In genomic region chr2:57237920-57238613, GRCm38 (mm10) we compare ENCODE assay signal across 8 mouse cellular contexts. TPM values are rescaled to one million over a fixed set of nuclear protein-coding genes. Genes with fewer than 3 reads are reported as not detected.
A peak's percentile ranks its signal among the peaks of the same experiment; 100 is the strongest.
DNase-seq lines count a peak whose midpoint lies in the region; ATAC-seq and TF ChIP-seq lines count a peak whose summit lies in the region.

No protein-coding gene starts in this region.

- 0 out of 2 replicates have a peak, but pooled peaks cover 2% of the 10 kb centered on the region for H3K4me1 ChIP-seq in heart, embryonic 12.5 days (replicated peaks)
- H3K4me1 ChIP-seq in kidney, embryonic 16.5 days (ENCODE audit: insufficient read depth, low read length) = 0 out of 2 replicates have a peak, but pooled peaks cover 10% of the 10 kb centered on the region

- ATAC-seq in erythroblast, adult 5-6 weeks (replicated peaks; ENCODE audit: low FRiP score, poor library complexity, severe bottlenecking) = peak; percentile 98
- peak; percentile 90 for ATAC-seq in heart, embryonic 12.5 days (ENCODE audit: insufficient number of reproducible peaks, low FRiP score)
- ATAC-seq in kidney, embryonic 16.5 days (ENCODE audit: low FRiP score, low TSS enrichment) = peak; percentile 92

- peak overlapping the region; percentile 60 for H3ac ChIP-seq in C2C12 (ENCODE audit: control insufficient read depth, insufficient read length, low read depth)

- TF ChIP-seq CTCF in C2C12 (IDR thresholded peaks at IDR 0.05; ENCODE audit: control insufficient read depth, insufficient read depth, insufficient read length) = no peak

- peak overlapping the region; percentile 86 for H3K9ac ChIP-seq in heart, embryonic 12.5 days
- peak overlapping the region; percentile 79 for H3K9ac ChIP-seq in kidney, embryonic 16.5 days (replicated peaks; ENCODE audit: low read length)

- H3K27ac ChIP-seq in heart, embryonic 12.5 days (ENCODE audit: poor library complexity, severe bottlenecking) = peak overlapping the region; percentile 68; the same call in 1 of the 2 replicates
- peak overlapping the region; percentile 77 for H3K27ac ChIP-seq in kidney, embryonic 16.5 days (ENCODE audit: low read length)

- H3K4me2 ChIP-seq in heart, embryonic 12.5 days = peak overlapping the region; percentile 80
- H3K4me2 ChIP-seq in kidney, embryonic 16.5 days (replicated peaks; ENCODE audit: low read depth, low read length) = peak overlapping the region; percentile 75

- WGBS in heart, embryonic 12.5 days = under 1% methylated on average over 62 of the region's 69 CpGs
- WGBS in kidney, embryonic 16.5 days = 0% methylated on average over 61 of the region's 69 CpGs

- peaks cover 59% of the 10 kb centered on the region for H3K79me2 ChIP-seq in C2C12 (ENCODE audit: control insufficient read depth, insufficient read depth)

- H3K4me3 ChIP-seq in C2C12 (ENCODE audit: insufficient read depth, poor library complexity, severe bottlenecking) = peak overlapping the region; percentile 62
- peak overlapping the region; percentile 88 for H3K4me3 ChIP-seq in heart, embryonic 12.5 days
- peak overlapping the region; percentile 80 for H3K4me3 ChIP-seq in kidney, embryonic 16.5 days (ENCODE audit: low read length)

- H3K9me3 ChIP-seq in heart, embryonic 12.5 days (replicated peaks) = no peaks in the 10 kb centered on the region
- H3K9me3 ChIP-seq in kidney, embryonic 16.5 days (ENCODE audit: low read length) = no peaks in the 10 kb centered on the region

- no peaks in the 10 kb centered on the region for H3K27me3 ChIP-seq in C2C12 (ENCODE audit: control insufficient read depth, insufficient read depth, insufficient read length)
- no peaks in the 10 kb centered on the region for H3K27me3 ChIP-seq in heart, embryonic 12.5 days (replicated peaks)
- H3K27me3 ChIP-seq in kidney, embryonic 16.5 days (ENCODE audit: insufficient read depth, low read length) = no peaks in the 10 kb centered on the region

- peaks cover 38% of the 10 kb centered on the region for H3K79me3 ChIP-seq in C2C12 (ENCODE audit: low read depth)

- DNase-seq in brain, adult 2 months (ENCODE audit: low read depth, low spot score) = peak; percentile 88
- peak; percentile 90 for DNase-seq in liver
- peak; percentile 81 to 89 for DNase-seq in monocyte, adult 2 months (ENCODE audit: low read depth in 1 of 2, low spot score in 2 of 2)
- peak; percentile 92 to 93 for DNase-seq in spleen, postnatal 36 days (ENCODE audit: low spot score in 2 of 2)

- peaks cover 7% of the 10 kb centered on the region for H3K36me3 ChIP-seq in C2C12 (ENCODE audit: control insufficient read depth, insufficient read depth)
- H3K36me3 ChIP-seq in heart, embryonic 12.5 days = no peaks in the 10 kb centered on the region
- no peaks in the 10 kb centered on the region for H3K36me3 ChIP-seq in kidney, embryonic 16.5 days (ENCODE audit: insufficient read depth, low read length)

TF ChIP-seq in C2C12, 6 proteins besides CTCF, POLR2A, EP300 and RAD21:
- TF ChIP-seq CEBPB (IDR thresholded peaks at IDR 0.05; ENCODE audit: low read depth) (no peak), FOSL1 (IDR thresholded peaks at IDR 0.05; ENCODE audit: insufficient read depth, low read length, poor library complexity, severe bottlenecking) (no peak), MYOD1 (IDR thresholded peaks at IDR 0.05; ENCODE audit: control insufficient read depth, insufficient read length, low read depth) (no peak), MAX (IDR thresholded peaks at IDR 0.05) (peak; percentile 29), USF1 (IDR thresholded peaks at IDR 0.05; ENCODE audit: low read depth) (no peak)

RNA-seq across cellular contexts. Expression of gene Gpd2, which starts 0.6 kb away (rescaled TPM):
- polyA plus RNA-seq in C2C12 (2012; fragmentation: generic; extraction: Trizol) = 23.8 TPM
- total RNA-seq in erythroblast, adult 5-6 weeks (2015; ENCODE audit: low replicate concordance) = 9.4 and 11.3 TPM in 2 replicates
- total RNA-seq in erythroblast, adult 5-6 weeks (2017; ENCODE audit: low replicate concordance) = 7.7 and 11.4 TPM in 2 replicates
- 14.9 and 16.6 TPM in 2 replicates for polyA plus RNA-seq in heart, embryonic 12.5 days (2016; fragmentation: Nextera tagmentation; extraction: Ambion mirVana)
- polyA plus RNA-seq in kidney, embryonic 16.5 days (2015; fragmentation: Nextera tagmentation; extraction: Ambion mirVana) = 17.2 and 19.3 TPM in 2 replicates

Comparison
In these comparisons a context has a peak if more than half of its experiments do, and no peak if none do; other contexts are left out.
1. Peak in every context shown above with its lines: DNase-seq, ATAC-seq, H3K4me3 ChIP-seq and H3K27ac ChIP-seq.